Mouse (Mus musculus): Measurements from ENCODE around the gene Fkbp2.
A peak's percentile ranks its signal among the peaks of the same experiment; 100 is the strongest.
"Not testable (repeated sequence)": the region's sequence is repeated elsewhere in the genome, so short reads cannot be mapped to it uniquely, and the experiment has no call there.

The Fkbp2 gene

DNA sequence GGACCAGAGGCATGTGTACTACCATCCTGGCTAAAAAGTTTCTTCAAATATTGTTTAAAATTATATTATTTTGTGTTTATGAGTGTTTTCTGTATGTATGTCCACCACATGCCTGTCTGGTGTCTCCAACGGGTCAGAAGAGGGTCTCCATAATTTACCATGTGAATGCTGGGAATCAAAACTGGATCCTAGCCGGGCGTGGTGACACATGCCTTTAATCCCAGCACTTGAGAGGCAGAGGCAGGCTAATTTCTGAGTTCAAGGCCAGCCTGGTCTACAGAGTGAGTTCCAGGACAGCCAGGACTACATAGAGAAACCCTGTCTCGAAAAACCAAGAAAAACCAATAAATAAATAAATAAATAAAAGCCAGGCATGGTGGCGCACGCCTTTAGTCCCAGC lies 10.9 kb upstream of the Fkbp2 start:
- not testable (repeated sequence) for DNase-seq (ENCODE audit: low read depth, low spot score)

DNA sequence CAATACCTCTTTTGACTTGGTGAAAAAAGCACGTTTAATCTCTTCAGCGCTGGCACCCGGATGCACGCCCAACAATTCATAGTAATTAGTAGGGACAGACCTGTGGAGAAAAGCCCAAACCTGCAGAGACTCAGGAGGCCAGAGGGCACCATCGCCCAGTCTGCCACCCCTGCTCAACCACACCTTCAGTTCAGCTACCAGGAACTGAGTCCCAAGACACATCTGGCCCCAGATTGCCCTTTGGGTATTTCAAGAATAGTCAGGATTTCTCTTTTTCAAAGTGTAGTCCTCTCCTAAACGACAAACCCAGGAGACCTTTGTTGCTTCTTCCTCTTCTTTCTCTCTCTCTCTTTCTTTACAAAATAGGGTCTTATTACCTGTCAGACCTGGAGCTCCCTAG lies 10.4 kb upstream of the Fkbp2 start:
- DNase-seq (ENCODE audit: low read depth, low spot score), result no peak

DNA sequence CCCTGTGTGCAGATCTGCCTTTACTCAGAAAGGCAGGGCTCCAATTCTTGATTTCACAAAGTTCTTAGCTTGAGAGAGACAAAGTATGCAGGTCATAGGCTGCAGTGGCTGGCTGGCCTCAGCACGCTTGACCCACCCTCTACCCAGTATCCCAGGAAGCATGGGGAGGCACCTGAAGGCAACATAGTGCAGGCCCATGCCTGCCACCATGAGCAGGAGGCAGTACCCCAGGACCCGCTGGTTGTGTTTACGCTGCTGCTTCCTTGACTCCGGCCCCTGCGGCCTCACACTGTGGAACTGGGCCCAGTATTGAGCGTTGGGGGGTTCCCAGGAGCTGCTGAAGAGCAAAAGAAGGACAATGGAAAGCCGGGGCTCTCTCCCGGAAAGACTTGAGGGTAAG lies 8.9 kb upstream of the Fkbp2 start:
- no peak for DNase-seq (ENCODE audit: low read depth, low spot score)

DNA sequence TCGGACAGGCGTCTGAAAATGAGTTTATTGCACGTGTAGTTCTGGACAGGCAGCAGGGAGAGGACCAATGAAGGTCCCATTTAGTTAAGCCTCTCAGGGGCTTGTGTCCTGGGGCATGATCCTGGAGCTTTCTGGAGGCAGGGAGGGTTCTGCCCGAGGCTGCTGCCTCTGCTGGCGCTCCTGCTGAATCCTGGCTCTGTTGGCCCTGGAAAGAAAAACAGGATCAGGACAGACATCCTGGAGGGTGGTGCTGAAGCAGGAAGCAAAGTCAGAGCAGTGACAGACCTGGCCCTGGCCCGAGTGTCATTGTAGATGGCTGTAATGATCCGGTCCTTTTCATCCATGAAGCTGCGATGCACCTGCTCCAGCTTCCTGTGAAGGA lies 7.6 kb upstream of the Fkbp2 start:
- no peak for DNase-seq (ENCODE audit: low read depth, low spot score)

DNA sequence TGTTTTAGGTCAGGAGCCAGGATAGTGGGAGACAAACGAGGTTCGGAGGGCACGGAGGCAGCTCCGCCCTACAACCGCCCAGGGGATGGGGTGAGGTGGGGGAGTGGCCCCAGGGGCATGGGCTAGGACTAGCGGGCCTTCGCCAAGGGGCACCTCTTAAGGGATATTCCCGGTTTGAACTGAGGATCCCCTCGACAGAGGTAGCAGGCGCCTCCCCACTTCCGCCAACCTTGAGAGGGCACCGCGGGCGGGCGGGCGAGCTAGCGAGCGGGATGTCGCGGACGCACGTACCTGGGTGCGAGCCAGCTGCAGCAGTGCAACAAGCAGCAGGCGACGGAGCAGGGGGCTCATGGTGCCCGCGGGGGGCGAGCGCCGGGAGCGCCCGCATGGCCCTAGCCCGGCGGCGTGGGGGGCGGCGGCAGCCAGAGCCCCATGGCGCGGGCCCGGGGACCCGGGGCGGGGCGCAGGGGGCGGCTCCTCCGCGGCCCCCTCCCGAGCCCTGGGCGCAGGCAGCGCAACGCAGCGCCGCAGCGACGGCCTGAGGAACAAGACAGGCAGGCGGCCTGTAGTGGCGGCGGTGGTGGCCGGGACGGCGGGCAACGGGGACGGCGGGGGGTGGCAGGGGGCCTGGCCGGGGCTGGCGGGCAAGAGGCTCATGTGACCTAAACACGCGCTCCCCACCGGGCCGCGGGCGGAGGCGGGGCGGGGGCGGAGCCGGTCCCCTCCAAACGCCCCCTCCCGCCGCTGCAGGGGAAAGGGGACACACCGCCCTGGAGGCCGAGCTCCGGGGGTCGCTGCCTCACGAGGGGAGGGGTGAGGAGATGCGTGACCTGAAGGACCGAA lies 7.0 kb upstream of the Fkbp2 start, which contains the start of gene Vegfb:
TSS of gene Vegfb (minus strand) at position 591 of the 843 bp plus-strand sequence.
- no peak for DNase-seq (ENCODE audit: low read depth, low spot score)

DNA sequence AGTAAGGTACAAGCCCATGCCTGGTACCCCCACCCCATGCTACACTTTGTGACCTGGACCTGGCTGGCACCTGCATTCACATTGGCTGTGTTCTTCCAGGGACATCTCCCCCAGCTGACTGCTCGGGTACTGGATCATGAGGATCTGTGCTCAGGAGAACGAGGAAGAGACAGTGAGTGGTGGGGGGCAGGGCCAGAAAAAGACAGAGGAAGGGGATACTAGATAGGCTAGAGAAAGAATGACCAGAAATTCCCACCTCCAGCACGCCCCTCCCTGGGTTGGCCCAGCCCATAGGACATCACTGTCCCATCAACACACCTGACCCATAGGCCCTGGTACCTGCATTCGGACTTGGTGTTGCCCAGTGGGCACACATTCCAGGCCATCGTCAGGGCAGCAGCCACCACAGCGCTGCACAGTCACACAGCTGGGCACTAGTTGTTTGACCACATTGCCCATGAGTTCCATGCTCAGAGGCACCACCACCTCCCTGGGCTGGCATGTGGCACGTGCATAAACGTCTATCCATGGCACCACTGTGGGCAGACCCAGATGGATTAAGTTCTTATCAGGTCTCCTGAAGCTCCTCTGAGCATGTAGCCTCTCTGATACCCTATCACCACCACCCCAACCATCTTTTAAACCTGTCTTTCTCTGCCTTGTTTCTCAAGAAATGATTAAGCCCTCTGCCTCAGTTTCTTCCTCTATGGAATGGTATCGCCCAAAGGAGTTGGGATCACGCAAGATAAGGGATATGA lies 5.8 kb upstream of the Fkbp2 start:
- DNase-seq (ENCODE audit: low read depth, low spot score), result no peak

DNA sequence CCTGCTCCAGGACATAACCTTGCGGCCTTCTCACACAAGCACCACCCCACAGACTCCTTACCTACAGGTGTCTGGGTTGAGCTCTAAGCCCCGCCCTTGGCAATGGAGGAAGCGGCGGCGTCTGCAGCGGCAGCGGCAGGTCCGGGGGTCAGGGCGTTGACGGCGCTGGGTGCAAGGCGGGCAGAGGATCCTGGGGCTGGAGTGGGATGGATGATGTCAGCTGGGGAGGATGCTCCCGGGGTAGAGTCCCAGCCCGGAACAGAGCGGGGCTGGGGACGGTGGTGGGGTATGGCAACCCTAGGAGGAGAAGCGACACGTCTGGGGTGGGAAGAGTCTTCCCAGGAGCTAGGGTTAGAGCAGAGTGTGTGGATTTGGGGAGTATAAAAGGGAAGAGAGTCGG lies 5.0 kb upstream of the Fkbp2 start:
- no peak for DNase-seq (ENCODE audit: low read depth, low spot score)

DNA sequence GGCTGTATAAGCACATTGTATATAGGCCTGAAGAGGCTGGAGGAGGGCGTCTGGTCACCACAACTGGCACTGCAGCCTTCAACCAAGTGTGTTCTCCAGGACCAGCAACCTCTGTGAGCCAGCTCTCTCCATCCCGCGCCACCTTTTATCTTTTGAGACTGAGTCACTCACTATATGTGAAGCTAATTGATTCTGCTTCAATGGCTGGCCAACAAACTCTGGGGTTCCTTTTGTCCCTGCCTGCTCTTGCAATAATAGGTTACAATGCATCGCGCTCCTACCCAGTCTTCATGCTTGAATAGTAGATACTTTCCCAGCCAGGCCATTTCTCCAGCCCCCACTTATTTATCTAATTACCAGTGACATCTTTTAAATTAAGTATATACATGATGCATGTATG lies 3.3 kb upstream of the Fkbp2 start:
- DNase-seq (ENCODE audit: low read depth, low spot score), result no peak

DNA sequence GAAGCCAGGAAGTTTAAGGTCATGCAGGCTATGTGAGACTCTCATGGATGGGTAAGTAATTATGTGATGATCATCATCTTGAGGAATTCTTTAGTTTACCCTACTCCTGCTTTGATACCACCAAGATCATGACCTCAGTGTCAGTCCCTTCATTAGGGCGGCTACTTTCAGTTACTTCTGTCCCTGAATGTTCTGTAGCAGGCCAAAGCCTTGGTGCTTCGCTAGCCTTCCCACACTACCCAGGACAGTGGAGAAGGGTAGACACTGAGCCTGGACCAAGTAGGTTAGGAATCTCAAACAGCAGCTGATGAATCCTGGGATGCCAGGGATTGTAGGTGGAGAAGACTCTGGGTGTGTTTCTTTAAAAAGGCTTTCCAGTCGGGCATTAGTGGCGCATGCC lies 1.2 kb upstream of the Fkbp2 start:
- no peak for DNase-seq (ENCODE audit: low read depth, low spot score)

DNA sequence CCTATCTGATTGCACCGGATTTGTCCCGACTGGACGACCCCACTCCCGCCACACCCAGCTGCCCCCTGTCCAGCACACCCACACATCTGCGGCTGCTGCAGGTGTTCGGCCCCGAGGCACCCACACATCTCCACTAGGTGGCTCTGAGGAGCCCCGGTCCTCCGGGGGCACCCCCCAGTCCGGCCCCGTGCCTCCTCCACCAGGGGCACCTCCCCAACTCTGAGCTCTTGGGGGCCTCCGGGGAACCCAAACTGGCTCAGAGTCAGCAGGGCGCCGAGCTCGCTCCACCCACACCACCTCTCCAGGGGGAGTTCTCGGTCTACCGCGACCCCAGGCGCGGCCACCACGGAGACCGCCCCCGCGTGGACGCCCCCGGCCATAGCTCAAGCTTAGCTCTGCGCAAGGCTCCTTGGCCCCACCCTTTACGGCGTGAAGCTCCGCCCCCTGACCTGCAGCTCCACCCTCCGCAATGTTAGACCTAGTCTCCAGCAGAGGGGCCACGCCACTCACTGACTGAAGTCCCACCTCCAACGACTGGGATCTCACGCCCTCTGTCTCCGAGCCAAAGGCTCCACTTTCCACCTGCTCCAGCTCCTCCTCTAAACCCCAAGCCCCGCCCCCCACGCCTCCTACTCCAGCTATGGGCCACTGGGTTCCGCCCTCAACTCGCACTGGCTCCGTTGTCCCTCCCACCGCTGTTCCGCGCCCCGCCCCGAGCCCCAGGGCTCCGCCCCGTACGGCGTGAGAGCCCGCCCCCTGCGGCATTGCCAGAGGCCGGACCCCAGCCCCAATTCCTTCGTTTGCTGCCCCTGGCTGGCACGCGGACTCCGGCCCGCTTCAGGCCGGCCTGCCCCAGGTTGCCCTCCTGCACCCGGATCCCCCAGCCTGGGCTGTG lies 568 bp downstream of the Fkbp2 start:
- peak; percentile 98 for DNase-seq (ENCODE audit: low read depth, low spot score)

DNA sequence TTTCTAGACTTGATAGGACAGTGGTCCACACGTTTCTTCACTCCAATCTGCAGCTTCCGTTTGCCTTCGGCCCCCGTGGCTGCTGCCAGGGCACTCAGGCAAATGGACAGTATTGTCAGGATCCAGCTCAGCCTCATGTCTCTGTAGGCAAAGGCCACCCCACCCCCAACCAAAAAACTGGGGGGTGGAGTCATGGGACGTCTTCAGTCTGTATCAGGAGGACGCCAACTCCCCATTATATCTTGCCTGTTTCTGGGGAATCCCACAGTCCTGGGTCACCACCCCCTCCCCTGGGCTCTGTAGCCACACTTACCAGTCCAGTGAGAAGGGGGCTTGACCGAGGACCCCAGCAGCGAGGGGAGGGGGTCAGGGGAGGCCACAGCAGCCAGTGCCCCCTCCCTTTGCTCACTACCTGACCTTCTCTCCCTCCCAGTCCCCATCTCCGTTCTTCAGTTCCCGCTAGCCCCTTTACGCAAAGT lies 1.3 kb downstream of the Fkbp2 start:
- no peak for DNase-seq (ENCODE audit: low read depth, low spot score)

DNA sequence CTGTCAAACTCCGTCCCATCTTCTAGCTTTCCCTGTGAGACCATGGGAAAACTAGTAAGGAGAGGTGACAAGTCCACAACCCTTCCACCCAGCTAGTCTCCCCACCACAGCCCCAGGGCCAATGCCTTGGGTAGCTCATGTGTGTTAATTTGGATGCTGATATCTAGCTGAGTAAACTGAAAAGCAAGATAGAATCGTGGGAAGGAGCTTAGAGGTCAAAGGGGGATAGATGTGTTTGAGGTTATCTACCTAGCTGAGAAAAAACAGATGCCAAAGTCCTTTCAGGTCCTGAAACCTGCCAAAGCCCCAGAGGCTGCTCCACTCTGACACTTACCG lies 1.7 kb downstream of the Fkbp2 start:
- no peak for DNase-seq (ENCODE audit: low read depth, low spot score)

DNA sequence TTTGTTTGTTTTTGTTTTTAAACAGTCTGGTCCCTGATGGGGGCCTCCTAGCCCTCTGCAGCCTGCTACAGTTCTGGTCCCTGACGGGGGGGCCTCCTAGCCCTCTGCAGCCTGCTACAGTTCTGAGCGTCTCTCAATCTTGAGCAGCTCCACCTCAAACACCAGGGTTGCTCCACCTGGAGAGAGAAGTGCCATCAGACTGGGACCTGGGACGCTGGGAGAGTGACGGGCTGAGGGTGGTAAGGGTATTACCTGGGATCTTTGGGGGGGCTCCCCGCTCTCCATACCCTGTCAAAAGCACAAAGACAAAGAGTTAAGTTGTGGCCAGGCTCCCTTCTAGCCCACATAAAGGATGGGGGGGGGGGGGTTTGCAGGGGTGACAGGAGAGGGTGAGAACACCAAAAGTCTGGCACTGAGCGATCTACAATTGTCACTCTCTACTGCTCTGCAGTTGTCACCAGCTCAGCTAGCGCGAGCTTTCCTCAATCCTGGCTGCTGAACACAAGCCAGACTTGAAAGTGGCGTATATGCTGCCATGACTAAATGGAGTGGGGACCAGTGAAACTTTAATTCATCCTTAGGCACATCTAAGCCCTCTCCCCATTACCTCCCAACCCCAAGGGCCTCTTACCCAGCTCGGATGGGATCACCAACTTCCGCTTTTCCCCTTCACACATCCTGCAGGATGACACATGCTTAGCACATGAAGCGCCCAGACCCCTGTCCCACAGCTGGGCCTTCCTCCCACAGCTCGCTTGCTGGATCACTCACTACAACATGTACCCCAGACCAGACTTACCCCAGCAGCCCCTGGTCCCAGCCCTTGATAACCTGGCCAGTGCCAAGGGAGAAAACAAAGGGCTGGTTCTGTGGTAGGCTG lies 2.3 kb downstream of the Fkbp2 start:
- no peak for DNase-seq (ENCODE audit: low read depth, low spot score)

DNA sequence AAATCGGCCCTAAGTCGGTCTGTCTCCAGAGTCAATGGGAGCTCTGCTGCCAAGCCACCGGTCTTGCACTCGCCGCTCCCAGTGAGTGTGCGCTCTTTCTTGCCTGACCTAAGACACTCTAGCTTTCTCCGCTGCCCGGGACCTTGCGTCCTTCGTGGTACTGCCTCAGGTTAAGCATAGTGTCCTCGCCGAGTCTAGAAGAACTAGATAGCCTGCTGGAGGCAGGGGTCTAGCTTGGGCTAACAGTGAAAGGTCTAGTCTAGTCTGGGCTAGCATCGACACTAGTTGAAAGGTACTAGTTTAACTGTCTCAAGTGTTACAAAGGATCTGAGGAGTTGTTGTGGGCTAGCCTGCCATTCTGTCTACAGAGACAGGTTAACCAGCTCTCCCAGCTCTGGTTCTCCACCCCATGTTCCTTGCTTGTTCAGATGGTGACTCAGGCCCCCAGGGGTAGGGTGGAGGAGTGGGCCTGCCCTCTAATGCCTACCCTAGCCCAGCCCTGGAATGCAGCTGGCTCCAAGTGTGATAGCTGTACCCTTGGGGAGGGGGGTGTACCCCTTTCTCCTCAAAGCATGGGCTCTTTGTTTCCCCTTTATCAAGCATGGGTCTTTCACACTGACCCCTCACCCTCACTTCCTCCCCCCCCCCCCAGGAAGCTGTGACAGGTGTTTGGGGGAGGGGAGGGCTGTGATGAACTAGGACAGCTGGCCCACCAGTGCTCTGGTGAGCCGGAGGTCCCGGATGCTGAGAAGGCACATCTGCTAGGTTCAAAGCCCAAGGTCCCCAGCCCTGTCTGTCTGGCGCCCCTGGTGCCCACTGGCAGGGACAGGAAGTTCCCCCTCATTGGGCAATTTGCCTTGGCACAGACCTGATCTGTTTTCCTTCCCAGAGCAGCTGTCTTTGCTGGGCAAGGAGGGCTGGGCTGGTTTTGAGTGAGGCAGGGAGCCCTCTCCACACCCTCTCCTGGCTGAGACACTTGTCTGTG lies 4.5 kb downstream of the Fkbp2 start, which contains the start of gene Plcb3:
TSS of gene Plcb3 (minus strand) at position 934 of the 985 bp plus-strand sequence.
- no peak for DNase-seq (ENCODE audit: low read depth, low spot score)

DNA sequence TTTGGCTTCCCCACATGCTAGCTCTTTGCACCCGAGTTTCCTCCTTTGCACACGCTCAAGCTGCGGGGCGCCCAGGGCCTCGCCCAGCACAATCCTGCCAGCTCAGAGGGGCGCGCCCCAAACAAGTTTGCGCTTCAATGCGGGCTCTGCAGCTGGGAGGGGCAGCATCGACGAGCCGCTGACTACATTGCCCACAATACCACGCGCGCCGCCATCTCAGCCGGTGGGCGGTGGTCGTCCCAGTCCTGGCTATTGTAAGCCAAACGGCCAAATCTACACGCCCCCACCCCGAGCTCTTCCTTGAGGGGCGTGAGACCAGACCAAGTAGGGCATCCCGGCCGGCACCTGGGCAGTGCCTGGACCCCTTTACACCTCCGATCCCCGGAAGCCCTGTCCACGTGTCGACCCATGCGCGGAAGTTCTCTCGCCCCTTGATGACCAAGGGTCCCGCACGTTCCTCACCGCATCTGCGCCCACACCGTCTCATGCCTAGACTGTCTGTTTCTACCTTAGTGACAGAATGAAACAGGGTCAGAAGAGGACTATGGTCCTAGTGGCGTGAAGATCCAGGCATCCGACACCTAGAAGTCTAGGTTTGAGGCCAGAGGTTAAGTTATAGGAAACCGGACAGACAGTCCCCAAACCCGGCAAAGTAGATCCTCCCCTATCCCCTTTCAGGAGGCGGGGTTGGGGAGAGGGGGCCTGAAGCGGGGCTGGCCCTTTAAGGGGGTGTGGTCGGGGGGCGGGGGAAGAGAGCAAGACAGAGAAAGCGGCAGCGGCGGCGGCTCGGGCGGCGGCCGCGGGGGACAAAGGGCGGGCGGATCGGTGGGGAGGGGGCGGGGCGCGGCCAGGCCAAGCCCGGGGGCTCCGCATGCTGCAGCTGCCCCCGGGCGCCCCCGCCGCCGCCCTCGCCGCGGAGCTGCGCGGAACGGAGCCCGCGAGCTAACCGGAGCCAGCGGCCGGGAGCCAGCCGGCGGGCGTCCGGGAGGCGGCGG lies 5.8 kb downstream of the Fkbp2 start, which contains the start of gene Ppp1r14b:
TSS of gene Ppp1r14b (plus strand) at position 758 of the 995 bp plus-strand sequence.
- DNase-seq (ENCODE audit: low read depth, low spot score), result peak; percentile 84

DNA sequence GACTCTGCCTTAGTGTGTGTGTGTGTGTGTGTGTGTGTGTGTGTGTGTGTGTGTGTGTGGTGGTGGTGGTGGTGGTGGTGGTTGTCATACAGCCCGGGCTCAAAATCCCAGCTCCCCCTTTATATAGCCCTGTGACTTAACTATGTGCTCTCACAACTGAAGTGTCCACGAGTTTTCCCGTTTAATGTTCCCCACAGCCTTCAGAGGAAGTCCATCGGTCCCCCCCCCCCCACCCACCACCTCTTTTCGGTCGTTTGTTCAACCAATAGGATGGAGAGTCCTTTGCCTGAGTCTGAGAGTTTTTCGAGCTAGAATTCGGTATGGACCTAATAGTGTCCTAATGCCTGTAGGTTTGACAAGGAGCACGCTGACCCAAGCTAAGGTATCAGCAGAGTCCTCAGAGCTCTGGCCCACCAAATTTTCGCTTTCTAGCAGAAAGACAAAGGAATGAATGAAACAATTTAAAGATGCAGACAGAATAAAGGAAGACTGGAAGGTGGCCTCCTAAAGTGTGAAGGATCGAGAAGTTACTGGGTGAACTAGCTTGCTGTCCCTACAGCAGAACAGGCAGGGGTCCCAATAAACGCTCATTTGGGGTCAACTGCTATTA lies 6.6 kb downstream of the Fkbp2 start:
- no peak for DNase-seq (ENCODE audit: low read depth, low spot score)

DNA sequence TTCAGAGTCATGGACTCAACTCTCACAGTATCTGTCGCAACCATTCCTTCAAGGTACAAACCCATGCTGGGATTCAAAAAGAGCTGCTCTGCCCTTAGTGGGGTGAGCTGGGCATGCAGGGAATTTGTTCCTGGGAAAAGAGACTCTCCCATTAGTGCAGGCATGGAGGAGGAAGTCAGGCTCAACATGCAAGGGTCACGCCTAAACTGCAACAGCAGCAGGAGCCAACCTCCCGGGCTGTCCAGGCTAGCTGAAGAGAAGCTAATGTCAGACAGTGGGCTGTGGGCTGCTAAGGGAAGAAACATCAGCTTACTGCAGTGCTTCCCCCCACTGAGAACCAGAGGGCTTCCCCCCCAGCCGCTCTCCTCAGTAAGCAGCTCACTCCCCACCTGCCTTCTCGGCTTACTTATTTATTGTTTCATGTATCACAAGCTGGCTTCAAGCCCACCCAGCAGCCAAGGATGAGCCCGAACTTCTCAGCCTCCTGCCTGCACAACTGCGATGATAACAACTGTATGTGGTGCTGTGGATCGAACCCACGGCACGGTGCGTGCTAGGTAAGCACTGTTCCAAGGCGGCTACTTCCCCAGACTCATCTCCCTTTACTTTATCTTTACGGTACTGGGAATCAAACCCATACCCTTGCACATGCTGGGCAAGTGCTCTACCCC lies 7.9 kb downstream of the Fkbp2 start:
- no peak for DNase-seq (ENCODE audit: low read depth, low spot score)
